Mouse (Mus musculus): ENCODE measurements around the gene Vav3.

Gene Vav3

GRCm38 (mm10) chr3:109352690-109353089, 12.2 kb downstream of the Vav3 start:
- no peak for DNase-seq (ENCODE audit: low read depth, low spot score)

DNA sequence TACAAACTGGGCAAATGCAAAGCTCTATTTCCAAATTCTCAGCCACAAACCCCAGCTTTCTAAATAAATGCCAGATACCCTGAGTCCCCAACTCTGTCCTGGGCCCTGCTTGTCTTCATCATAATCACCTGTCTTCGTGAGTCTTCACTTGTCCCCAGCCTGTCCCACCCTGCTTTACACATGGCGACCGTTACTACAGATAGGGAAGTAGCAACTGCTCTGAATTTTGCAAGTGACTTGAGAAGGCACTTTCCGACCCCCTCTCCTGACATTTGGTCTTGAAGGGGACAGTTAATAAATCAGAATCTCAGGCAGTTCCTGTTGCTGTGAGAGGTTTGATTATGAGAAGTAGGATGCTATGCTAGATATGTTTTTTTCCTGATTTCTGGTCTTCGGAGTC, 13.4 kb downstream of the Vav3 start:
- no peak for DNase-seq (ENCODE audit: low read depth, low spot score)

DNA sequence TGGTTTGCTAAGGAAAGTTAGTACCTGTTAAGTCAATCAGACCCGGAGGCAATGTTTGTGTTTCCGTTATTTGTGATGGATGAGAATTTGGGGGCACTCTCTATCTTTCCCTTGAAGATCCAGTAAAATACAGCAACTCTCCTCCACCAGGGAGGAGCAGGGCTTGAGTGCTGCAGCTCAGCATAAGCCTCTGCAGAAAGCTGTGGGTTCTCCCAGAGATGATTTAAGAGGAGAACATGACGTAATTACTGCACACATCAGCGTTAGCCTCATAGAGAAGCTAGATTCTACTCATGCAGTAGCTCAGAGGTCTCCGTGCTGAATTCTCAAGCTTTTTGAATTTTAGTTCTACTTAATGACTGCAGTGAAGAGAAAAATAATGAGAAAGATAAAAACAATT, 14.7 kb downstream of the Vav3 start:
- DNase-seq (ENCODE audit: low read depth, low spot score) = no peak

DNA sequence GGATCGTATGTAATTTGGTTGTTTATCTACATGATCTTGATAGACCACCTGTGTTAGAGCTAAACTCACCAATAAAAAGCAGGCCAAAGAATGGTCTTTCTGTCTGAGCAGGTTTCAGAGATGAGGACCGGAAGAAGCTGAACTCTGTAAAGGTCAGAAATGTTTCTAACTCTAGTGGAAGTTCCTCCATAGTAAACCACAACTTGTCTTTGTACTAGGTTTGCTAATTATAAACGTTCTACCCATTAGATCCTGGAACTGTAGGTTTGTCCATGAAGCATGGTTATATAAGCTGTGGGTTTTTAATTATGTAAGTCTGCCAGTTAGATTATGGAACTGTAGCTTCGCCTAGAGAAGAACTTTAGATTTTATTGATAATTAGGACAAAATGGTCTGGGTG, 20.3 kb downstream of the Vav3 start:
- DNase-seq (ENCODE audit: low read depth, low spot score) = no peak

- no peak for DNase-seq (ENCODE audit: low read depth, low spot score)
Observed at GRCm38 (mm10) chr3:109361882-109362281, 21.4 kb downstream of the Vav3 start.

GRCm38 (mm10) chr3:109362310-109362709, 21.9 kb downstream of the Vav3 start:
- no peak for DNase-seq (ENCODE audit: low read depth, low spot score)

DNA sequence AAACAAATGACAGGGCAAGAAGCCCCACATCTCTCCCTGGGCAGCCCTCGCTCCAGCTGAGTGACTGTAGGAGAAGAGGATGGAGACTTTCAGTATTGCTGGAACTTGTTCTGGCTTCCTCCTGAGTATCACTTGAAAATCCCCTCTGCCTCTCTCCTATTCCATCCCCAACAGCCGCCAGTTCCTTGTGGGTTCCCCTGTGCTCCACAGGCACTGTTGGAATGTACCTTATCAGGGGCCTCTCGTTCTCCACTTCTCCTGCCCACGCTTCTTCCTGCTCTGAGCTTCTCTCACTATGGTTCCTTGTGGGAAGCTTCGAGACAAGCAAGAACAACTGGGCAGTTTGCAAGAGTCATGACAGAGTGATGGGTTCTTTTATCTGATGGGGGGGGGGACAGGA, 23.1 kb downstream of the Vav3 start:
- no peak for DNase-seq (ENCODE audit: low read depth, low spot score)

DNA sequence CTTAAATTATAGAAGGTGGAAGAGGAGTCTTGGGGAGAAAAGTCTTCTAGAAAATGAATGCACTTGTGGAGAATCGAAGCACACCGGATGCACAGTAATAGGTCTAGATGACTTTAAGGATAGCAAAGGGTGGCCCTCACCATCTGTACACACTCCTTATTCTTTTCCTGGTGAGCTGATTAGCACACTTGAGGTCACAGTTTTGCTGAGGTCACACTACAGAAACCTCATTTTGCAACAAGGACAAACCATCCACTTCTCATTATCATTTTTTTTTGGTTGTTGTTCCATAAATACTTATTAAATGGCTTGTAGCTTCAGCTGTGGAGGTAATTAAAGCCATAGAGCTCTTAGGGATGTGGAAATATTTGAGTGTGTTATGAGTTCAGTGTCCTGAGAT, 25.4 kb downstream of the Vav3 start:
- no peak for DNase-seq (ENCODE audit: low read depth, low spot score)

GRCm38 (mm10) chr3:109366411-109366851, 26.0 kb downstream of the Vav3 start:
- no peak for DNase-seq (ENCODE audit: low read depth, low spot score)

DNA sequence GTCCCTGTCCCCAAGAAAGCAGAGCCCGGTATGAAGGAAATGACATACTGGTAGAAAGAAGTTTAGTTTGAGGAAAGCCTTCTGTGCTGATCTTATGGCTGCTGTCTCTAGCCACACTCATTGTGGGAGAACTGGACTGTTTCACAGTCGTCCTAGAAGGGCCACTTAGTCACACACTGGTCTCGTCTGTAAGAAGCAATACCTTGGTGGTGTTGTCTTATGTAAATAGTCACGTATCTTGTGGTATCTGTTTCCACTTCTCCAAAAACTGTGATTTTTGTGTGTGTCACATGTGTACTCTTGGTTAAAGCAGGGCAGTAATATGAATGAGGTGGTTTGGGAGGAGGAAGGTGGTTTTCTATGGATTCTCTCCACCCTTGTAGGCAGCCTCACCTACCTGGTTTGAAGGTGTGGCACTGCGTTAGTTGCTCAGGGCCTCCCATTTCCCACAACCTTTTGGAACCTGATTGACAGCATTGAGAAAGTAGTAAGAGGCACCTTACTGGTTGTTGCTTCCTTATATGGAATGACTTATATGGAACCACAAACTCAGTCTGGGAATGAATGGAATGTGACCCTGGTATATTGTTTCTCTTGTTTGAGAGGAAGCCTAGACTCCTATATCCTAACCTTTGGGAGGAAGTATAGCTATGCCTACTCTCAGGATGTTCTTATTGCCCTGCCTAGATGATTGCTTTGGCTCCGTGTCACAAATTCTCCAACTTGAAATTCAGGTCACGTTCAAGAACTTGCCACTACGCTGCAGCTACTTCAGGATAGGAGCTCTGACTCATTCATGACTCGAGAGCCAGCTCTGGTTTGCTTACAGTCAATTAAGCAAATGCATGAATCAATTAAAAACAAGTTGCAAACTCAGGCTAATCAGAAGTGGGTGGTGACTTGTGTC, 28.2 kb downstream of the Vav3 start:
- no peak for DNase-seq (ENCODE audit: low read depth, low spot score)

GRCm38 (mm10) chr3:109371576-109371975, 31.1 kb downstream of the Vav3 start:
- DNase-seq (ENCODE audit: low read depth, low spot score) = no peak

DNA sequence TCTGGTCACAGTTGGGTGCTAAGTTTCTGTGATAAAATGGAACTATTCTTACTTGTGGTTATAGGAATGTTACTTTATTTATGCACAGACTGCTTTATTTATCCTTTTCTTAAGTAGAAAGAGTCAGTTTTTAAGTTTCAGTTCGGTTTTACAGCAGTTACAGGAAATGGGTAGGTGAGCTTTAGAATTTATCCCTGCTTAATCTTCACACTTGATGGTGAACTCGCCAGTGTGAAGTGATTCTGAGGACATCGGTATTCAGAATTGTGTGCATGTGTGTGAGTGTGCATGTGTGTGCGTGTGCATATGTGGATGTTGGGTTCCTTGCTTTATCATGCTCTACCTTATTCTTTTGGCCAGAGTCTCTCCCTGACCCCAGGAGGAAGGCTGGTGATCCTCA, 32.2 kb downstream of the Vav3 start:
- DNase-seq (ENCODE audit: low read depth, low spot score) = no peak

- no peak for DNase-seq (ENCODE audit: low read depth, low spot score)
Observed at GRCm38 (mm10) chr3:109378278-109378677, 37.8 kb downstream of the Vav3 start.

- no peak for DNase-seq (ENCODE audit: low read depth, low spot score)
Observed at GRCm38 (mm10) chr3:109378684-109379083, 38.2 kb downstream of the Vav3 start.

DNA sequence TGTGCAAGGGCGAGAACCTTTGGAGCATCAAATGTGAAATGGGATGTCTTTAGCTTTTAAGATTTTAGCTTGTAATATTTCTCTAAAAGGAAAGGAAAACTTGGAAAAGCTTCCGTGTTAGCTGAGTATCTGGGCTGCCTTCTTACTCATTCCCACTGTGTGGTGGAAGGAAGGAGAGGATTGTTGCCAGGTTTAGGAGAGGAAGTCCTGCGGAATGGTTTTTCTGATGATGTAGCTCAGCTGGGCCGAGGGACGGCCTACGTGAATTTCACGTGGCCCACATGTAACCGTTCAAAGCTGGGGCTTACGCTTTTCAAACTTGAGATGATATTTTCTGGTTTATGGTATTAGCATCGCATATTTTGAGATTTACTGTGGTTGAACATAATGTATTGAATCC, 48.3 kb downstream of the Vav3 start:
- DNase-seq (ENCODE audit: low read depth, low spot score) = no peak

DNA sequence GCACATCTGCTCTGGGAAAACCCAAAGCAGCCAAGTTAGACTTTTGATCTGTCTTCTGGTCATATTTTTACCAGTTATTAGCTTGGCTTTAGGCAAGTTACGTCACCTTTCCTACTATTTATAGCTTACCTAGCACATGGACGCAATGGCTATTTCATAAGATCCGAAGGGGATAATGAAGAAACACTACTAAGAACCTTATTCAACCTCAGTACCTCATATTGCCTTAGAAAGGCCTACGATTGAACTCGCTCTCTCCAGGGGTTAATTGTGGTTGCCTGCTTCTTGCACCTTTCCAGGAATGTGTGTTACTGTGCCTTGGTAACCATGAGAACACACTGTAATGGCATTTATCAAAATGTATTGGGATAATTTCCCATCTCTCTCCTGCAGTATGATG, 61.1 kb downstream of the Vav3 start:
- DNase-seq (ENCODE audit: low read depth, low spot score) = no peak

GRCm38 (mm10) chr3:109411294-109411693, 70.8 kb downstream of the Vav3 start:
- no peak for DNase-seq (ENCODE audit: low read depth, low spot score)

GRCm38 (mm10) chr3:109420403-109420802, 80.0 kb downstream of the Vav3 start:
- no peak for DNase-seq (ENCODE audit: low read depth, low spot score)

GRCm38 (mm10) chr3:109421019-109421418, 80.6 kb downstream of the Vav3 start:
- DNase-seq (ENCODE audit: low read depth, low spot score) = no peak

DNA sequence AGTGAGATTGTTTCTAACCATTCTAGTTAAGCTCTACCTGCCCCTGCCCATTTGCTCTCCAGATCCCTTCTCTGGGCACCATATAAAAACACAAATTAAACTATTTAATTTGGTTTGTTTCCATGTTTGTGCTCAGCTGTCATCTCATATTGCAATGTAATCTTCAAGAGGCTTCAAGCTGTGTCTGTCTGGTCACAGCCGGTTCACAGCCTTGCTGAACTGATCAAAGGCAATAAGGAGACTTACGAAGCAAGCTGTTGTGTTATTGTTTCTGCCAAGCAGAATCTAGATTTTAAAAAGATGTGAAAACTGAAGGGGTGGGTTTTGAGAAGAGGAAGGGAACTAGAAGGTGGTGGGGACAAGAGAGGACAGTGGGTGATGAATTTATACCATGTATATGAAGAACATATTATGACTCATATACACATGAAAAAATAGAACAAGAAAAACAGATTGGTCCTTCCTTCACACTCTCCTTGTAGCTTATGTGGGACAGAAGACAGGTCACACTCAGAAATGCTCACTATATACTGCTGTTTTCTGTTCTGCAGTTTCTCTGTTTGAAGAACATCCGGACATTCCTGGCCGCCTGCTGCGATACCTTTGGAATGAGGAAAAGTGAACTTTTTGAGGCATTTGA, 83.1 kb downstream of the Vav3 start:
- no peak for DNase-seq (ENCODE audit: low read depth, low spot score)

DNA sequence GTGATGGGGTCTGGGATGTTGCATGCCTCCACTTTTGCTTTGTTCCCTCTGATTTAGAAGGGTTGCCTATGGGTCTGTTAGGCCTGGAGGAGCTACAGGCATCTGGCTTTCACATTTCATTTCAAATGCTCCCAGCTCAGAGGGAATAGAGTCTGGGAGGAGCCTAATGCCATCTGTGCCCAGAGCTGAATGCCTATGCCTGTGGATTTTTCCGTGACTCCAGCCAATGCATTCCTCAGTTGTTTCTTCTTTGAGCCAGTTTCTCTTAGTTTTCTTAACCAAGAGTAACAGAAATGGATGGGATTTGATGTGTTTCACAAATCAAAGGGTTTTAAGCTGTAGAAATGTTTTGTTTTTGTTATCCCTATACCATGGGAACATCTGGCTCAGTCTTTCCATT, 90.8 kb downstream of the Vav3 start:
- DNase-seq (ENCODE audit: low read depth, low spot score) = no peak

GRCm38 (mm10) chr3:109438552-109438951, 98.1 kb downstream of the Vav3 start:
- DNase-seq (ENCODE audit: low read depth, low spot score) = no peak

DNA sequence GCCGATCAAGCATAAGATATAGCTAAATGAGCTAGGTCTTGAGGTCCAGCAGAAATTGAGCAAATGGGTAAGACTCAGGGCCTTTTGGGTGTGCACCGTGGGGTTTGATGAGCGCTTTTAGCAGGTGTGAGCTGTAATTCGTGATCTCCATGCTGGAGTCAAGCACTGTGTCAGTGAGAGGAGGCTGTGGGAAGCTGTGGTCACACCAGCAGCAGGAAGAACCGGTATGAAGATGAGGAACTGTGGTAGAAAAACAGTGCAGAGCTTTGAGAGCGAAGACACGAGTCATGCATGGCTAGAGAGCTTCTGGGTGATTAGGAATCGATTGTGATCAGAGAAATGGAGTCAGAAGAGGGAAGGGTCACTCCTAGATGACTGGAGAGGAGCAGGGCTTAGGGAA, 98.8 kb downstream of the Vav3 start:
- no peak for DNase-seq (ENCODE audit: low read depth, low spot score)
